Mouse (Mus musculus) liver, postnatal 0 days (tissue): ENCODE results near the gene Dnase1l2.

ENCODE experiments used
- CTCF ChIP-seq: sonication (generic); IDR thresholded peaks from 2 replicates; pipeline ENCODE4 v1.5.1; 2016; ENCODE audit warnings: antibody characterized with exemption, low read depth
- EP300 ChIP-seq: IDR thresholded peaks from 2 replicates; pipeline ENCODE4 v1.6.1; 2016; ENCODE audit warnings: antibody characterized with exemption, low read depth, mild to moderate bottlenecking

GRCm38 (mm10) chr17:24442632-24443155 is at the start of gene Dnase1l2:
- TF ChIP-seq CTCF: no peak
- no peak for TF ChIP-seq EP300
